Mouse (Mus musculus): ENCODE results near the gene Clip2.

GRCm38 (mm10) chr5:134488596-134488995, 63.6 kb downstream of the Clip2 start:
- TF ChIP-seq POLR2A (IDR thresholded peaks at IDR 0.05; ENCODE audit: borderline replicate concordance, extremely low read depth, insufficient read depth, insufficient read length, poor library complexity, severe bottlenecking) (no peak), CTCF (IDR thresholded peaks at IDR 0.05; ENCODE audit: borderline replicate concordance, extremely low read depth, insufficient read depth, insufficient read length) (no peak)
